Mouse (Mus musculus) forebrain, embryonic 14.5 days (tissue): ENCODE results near the gene Prr12. TPM values are rescaled to one million over a fixed set of nuclear protein-coding genes. Genes with fewer than 3 reads are reported as not detected.

Experiments used
- ATAC-seq: fragments of 200-750 bp; cut with Nextera tagmentation; 2 replicates; pipeline ENCODE4 v1.8.0; 2017; ENCODE audit warnings: mild to moderate bottlenecking, moderate library complexity
- DNase-seq: peaks from one replicate; pipeline ENCODE4 v3.0.0-alpha.2; 2015; ENCODE audit warnings: low spot score
- H3K27ac ChIP-seq: fragments of 300-500 bp; sonication (generic); 2 replicates; pipeline ENCODE4 v1.5.1; 2014; ENCODE audit warnings: low read depth, mild to moderate bottlenecking, control low read depth, low read length, moderate library complexity
- H3K27me3 ChIP-seq: fragments of 300-500 bp; sonication (generic); replicated peaks from 2 replicates; pipeline ENCODE4 v1.6.1; 2014; ENCODE audit warnings: low read length, control low read depth, mixed read lengths; ENCODE audit not compliant: control insufficient read depth, insufficient read depth
- H3K36me3 ChIP-seq: fragments of 300-500 bp; sonication (generic); 2 replicates; pipeline ENCODE4 v1.6.1; 2014; ENCODE audit warnings: low read length, control low read depth; ENCODE audit not compliant: control insufficient read depth, insufficient read depth
- H3K4me1 ChIP-seq: fragments of 300-500 bp; sonication (generic); 2 replicates; pipeline ENCODE4 v1.6.1; 2014; ENCODE audit warnings: antibody characterized with exemption, low read length, control low read depth; ENCODE audit not compliant: control insufficient read depth, insufficient read depth
- H3K4me2 ChIP-seq: fragments of 300-500 bp; sonication (generic); 2 replicates; pipeline ENCODE4 v1.6.1; 2014; ENCODE audit warnings: mild to moderate bottlenecking, control low read depth, low read length
- H3K4me3 ChIP-seq: fragments of 300-500 bp; sonication (generic); 2 replicates; pipeline ENCODE4 v1.5.1; 2014; ENCODE audit warnings: low read depth, low read length, control low read depth
- H3K9ac ChIP-seq: fragments of 300-500 bp; sonication (generic); 2 replicates; pipeline ENCODE4 v1.6.1; 2014; ENCODE audit warnings: mild to moderate bottlenecking, low read length, control low read depth, moderate library complexity
- H3K9me3 ChIP-seq: fragments of 300-500 bp; sonication (generic); replicated peaks from 2 replicates; pipeline ENCODE4 v1.6.1; 2016; ENCODE audit warnings: low read length, control low read depth, mixed read lengths; ENCODE audit not compliant: control insufficient read depth
- WGBS: fragments of 180-500 bp; shearing (Covaris S2); extraction: QIAGEN DNeasy Blood & Tissue Kit; methylation state at CpG from one replicate; pipeline ENCODE4 v1.1.7; 2014; 5-methylcytosine and 5-hydroxymethylcytosine counted together
- polyA plus RNA-seq: library from polyadenylated mRNA; unstranded; fragments of >200 nt; fragmentation: Nextera tagmentation; extraction: Ambion mirVana; gene quantifications from 2 replicates; pipeline ENCODE4 v1.2.1, GENCODE M21; 2014

Gene Prr12
- polyA plus RNA-seq, 1 experiment from 2014 or later, result 13.6 TPM

DNA sequence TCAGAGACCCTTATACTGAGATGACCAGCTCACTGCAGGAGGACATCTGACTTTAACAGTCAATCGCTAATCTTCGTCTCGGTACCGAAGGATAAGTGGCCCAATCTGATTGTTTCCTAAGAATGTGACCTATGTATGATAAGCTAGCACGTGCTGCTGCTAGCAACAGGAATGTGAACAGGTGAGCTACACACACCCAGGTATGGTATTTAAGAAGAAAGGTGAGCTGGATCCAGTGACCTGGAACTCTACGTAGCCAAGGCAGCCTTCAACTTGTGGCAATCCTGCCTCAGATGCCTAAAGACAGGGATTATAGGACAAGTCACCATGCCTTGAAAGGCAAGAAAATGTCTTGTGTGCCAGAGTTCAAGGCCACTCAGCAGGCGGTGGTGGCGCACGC lies 14.3 kb downstream of the Prr12 start:
- Histone ChIP-seq H3K9me3 (no peaks in the 10 kb centered on the region), H3K4me3 (no peak overlapping the region), H3K9ac (no peak overlapping the region), H3K4me1 (no peaks in the 10 kb centered on the region), H3K4me2 (no peak overlapping the region), H3K27me3 (no peaks in the 10 kb centered on the region), H3K27ac (no peak overlapping the region), H3K36me3 (peaks cover 99% of the 10 kb centered on the region)
- WGBS, result 97% methylated on average over 9 of the region's 9 CpGs
- ATAC-seq, result no peak
- no peak for DNase-seq

DNA sequence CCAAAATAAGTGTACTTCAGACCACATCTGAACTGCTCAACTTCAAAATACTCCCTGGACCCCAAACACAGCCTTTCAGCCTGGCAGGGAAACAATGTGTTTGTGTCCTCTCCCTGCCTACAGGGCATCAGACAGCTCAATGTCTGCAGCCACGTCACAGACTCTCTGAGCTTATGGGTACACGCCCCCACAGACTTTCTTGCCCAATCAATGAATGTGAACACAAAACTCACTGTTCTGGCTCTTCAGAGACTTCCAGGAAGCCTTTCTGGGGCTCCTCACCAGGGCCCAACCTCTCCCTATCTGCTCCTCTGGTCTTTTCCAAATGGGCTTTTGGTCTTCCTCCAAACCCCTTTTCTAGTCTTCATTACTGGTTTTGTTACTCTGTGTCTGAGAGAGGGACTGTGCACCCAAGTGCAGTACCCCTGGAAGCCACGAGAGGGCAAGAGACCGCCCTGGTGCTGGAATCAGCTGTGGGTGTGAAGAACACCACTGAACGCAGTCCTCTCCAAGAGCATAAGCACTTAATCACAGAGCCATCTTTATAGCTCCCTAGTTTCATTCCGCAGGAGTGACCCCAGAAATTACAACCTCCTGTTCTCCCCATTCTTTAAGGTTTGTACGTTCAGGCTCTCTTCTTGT lies 14.8 kb downstream of the Prr12 start:
- 76% methylated on average over 7 of the region's 7 CpGs for WGBS
- Histone ChIP-seq H3K36me3 (peaks cover 99% of the 10 kb centered on the region), H3K27ac (no peak overlapping the region), H3K27me3 (no peaks in the 10 kb centered on the region), H3K9me3 (no peaks in the 10 kb centered on the region), H3K9ac (no peak overlapping the region), H3K4me2 (no peak overlapping the region), H3K4me3 (no peak overlapping the region), H3K4me1 (no peaks in the 10 kb centered on the region)
- DNase-seq, result no peak
- no peak for ATAC-seq

DNA sequence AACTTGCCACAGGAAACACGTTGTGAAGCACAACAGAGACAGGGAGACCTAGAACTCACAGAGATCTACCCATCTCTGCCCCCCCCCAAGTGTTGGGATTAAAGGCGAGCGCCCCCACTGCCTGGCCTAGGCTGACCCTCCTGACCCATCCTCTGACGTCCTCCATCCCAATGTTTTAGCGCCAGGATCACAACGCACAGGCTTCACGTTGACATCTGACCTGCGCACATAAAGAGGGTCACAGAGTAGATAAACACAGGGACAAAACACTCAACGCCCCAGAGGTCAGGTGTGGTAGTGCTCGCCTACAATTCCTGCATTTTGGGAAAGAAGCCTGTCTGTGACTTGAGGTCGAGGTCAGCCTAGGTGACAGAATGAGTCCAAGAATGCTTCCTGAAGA lies 16.0 kb downstream of the Prr12 start:
- H3K4me3 ChIP-seq, result no peak overlapping the region
- H3K36me3 ChIP-seq, result peaks cover 99% of the 10 kb centered on the region
- WGBS, result 93% methylated on average over 11 of the region's 11 CpGs

DNA sequence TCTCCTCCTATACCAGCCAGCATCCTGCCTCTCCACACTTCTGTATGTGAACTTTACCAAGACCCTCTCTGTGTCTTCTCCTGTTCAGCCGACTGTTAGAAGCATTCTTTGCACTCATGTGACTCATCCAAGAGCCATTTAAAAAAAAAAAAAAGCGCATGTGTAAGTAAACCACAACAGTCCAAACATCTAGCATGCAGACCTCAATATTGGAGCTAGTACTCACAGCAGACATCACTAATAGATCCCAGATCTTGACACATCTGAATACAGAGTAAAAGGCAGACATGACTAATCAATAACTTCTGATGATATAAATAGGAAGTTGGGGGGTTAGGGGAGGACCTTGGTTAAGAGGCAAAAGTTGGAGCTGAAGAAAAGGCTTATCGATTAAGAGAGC lies 17.1 kb downstream of the Prr12 start:
- Histone ChIP-seq H3K27me3 (no peaks in the 10 kb centered on the region), H3K36me3 (peaks cover 99% of the 10 kb centered on the region), H3K9me3 (no peaks in the 10 kb centered on the region), H3K4me3 (no peak overlapping the region), H3K4me1 (no peaks in the 10 kb centered on the region), H3K9ac (no peak overlapping the region), H3K4me2 (no peak overlapping the region), H3K27ac (no peak overlapping the region)
- no peak for DNase-seq
- WGBS, result 94% methylated on average over 3 of the region's 3 CpGs
- ATAC-seq, result no peak

More for the DNA sequence above, 16.0 kb downstream of the Prr12 start:
- Histone ChIP-seq H3K27ac (no peak overlapping the region), H3K27me3 (no peaks in the 10 kb centered on the region), H3K4me1 (no peaks in the 10 kb centered on the region), H3K4me2 (no peak overlapping the region), H3K9me3 (no peaks in the 10 kb centered on the region), H3K9ac (no peak overlapping the region)
- ATAC-seq (no peak), DNase-seq (no peak)

DNA sequence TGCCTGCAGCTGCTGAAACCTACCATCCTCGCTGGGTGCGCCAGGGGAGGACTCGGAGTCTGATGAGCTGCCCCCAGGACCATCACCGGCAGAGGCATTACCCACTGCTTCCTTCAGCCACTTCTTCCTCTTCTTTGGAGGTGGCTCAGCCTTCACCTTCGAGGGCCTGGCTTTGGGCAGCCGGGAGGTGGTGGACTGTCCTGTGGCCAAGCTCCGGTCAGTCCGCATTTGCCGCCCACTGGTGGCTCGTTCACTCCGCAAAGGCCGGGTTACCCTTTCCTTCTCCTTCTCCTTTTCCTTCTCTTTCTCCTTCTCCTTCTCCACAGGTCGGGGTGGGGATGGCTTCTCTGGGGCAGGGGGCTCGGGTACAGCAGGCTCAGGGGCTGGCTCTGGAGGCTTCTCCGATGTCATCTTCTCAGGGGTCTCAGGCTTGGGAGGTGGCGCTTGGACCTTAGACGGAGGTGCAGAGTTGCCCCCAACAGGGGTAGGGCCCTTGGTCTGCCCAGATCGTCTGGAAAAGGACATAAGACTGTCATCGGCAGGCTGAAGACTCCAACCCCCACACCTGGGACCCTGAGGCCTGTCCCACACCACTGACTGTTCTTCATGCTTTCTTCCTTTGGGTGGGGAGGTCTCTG lies 18.8 kb downstream of the Prr12 start:
- 94% methylated on average over 19 of the region's 19 CpGs for WGBS
- Histone ChIP-seq H3K27me3 (no peaks in the 10 kb centered on the region), H3K4me2 (no peak overlapping the region), H3K9ac (no peak overlapping the region), H3K9me3 (no peaks in the 10 kb centered on the region), H3K36me3 (peaks cover 99% of the 10 kb centered on the region), H3K4me1 (no peaks in the 10 kb centered on the region), H3K27ac (no peak overlapping the region), H3K4me3 (no peak overlapping the region)
- ATAC-seq (no peak), DNase-seq (no peak)

DNA sequence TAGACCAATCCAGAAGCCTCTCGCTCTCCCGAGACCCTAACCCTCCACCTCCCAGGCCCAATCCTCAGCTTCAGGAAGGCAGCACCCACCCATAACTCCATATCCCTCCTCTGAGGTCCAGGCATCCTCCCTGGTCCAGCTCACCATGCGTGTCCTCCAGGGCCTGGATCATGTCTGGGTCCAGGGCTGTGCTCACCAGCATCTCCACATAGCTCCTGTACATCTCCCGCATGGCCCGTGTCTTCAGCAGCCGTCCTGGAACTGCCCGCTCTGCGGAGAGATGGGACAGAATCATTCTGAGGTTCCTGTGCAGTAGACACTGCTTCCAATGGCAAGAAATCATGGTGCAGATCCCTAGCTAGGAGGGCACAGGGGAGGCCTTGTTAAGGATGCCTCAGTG lies 21.8 kb downstream of the Prr12 start:
- no peaks in the 10 kb centered on the region for H3K4me1 ChIP-seq
- no peak overlapping the region for H3K27ac ChIP-seq
- H3K36me3 ChIP-seq, result peaks cover 95% of the 10 kb centered on the region
- H3K4me3 ChIP-seq, result no peak overlapping the region
- no peak overlapping the region for H3K4me2 ChIP-seq
- no peaks in the 10 kb centered on the region for H3K9me3 ChIP-seq
- DNase-seq (no peak), ATAC-seq (no peak)
- no peaks in the 10 kb centered on the region for H3K27me3 ChIP-seq
- no peak overlapping the region for H3K9ac ChIP-seq
- 95% methylated on average over 8 of the region's 8 CpGs for WGBS

DNA sequence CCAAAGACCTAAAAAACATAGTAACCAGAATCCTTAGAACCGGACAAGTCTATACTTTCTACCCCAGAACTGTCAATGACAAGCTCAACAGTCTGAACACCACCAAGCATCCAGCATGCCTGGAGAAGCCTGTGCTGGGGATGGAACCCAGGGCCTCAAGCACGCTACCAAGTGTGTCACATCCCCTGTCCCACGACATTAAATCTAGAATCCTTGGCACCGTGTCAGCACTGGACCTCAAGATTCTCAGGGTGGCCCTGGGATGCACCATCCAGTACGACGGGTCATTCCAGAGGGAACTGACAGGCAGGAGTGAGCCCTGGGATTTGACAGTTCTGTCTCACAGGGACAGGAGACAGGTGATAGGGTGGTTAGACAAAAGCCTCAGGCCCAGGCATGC lies 22.7 kb downstream of the Prr12 start:
- DNase-seq (no peak), ATAC-seq (no peak)
- no peak overlapping the region for H3K4me3 ChIP-seq
- WGBS, result 93% methylated on average over 6 of the region's 6 CpGs
- H3K36me3 ChIP-seq, result peaks cover 87% of the 10 kb centered on the region
- H3K4me2 ChIP-seq, result no peak overlapping the region
- no peaks in the 10 kb centered on the region for H3K27me3 ChIP-seq
- H3K4me1 ChIP-seq, result no peaks in the 10 kb centered on the region
- H3K9ac ChIP-seq, result no peak overlapping the region
- no peak overlapping the region for H3K27ac ChIP-seq
- no peaks in the 10 kb centered on the region for H3K9me3 ChIP-seq

DNA sequence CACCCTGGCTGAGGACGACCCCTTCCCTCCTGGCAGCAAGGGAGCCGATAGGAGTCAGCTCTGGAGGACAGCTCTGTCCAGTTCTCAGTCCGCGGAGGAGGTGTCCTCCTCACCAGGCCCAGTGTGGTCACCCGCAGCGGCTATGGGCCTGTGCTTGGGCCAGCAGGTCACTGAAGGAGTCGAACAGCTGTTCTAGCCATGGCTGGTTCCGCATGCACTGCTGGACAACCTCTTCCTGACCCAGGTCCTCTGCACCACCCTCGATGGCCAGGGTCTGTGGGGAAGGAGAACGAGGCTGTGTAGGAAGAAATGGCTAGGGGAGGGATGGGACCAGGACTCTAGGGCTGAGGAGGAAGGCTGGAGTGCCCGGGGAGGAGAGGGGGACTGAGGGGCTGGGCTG lies 24.3 kb downstream of the Prr12 start:
- Histone ChIP-seq H3K4me2 (no peak overlapping the region), H3K9ac (no peak overlapping the region), H3K9me3 (no peaks in the 10 kb centered on the region), H3K27me3 (no peaks in the 10 kb centered on the region), H3K27ac (no peak overlapping the region), H3K4me1 (no peaks in the 10 kb centered on the region), H3K36me3 (peaks cover 70% of the 10 kb centered on the region), H3K4me3 (no peak overlapping the region)
- no peak for DNase-seq
- no peak for ATAC-seq
- 94% methylated on average over 11 of the region's 11 CpGs for WGBS

DNA sequence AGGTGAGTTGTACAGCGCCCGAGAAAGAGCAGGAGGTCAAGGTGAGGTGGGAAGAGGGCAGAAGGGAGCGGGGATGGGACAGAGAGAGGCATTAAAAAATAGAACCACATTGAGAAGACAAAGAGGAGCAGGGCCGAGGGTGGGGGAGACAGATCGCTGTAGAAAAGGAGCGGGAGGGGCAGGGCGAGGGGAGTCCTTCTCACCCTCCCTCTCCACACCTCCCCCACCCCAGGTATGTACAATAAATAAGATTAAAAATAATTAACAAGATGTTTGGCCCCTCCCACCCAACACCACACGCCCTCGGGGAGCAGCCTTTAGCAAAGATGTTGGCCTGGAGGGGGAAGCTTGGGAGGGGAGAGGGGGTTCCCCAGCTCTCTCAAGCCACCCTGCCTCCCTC lies 24.9 kb downstream of the Prr12 start:
- H3K27ac ChIP-seq, result no peak overlapping the region
- ATAC-seq (no peak), DNase-seq (no peak)
- no peaks in the 10 kb centered on the region for H3K9me3 ChIP-seq
- H3K4me3 ChIP-seq, result no peak overlapping the region
- no peaks in the 10 kb centered on the region for H3K4me1 ChIP-seq
- no peaks in the 10 kb centered on the region for H3K27me3 ChIP-seq
- peaks cover 65% of the 10 kb centered on the region for H3K36me3 ChIP-seq
- WGBS, result 92% methylated on average over 9 of the region's 9 CpGs
- no peak overlapping the region for H3K9ac ChIP-seq
- no peak overlapping the region for H3K4me2 ChIP-seq
